Mouse (Mus musculus) spleen, adult 2 months (tissue): ENCODE measurements around the gene Ppfia4. TPM values are rescaled to one million over a fixed set of nuclear protein-coding genes. Genes with fewer than 3 reads are reported as not detected.

Experiments used
- DNase-seq, 2 experiments: peaks; one replicate each; pipeline versions ENCODE4 v3.0.0 to v3.0.0-alpha.2; 2012 to 2021; ENCODE audit warnings: low spot score in 2 of 2, low read depth in 1 of 2
- H3K27ac ChIP-seq: fragments of 200-500 bp; 2 replicates; pipeline ENCODE4 v1.5.1; 2012; ENCODE audit warnings: low read length, inconsistent platforms; ENCODE audit not compliant: insufficient read depth
- H3K27me3 ChIP-seq: fragments of 200-500 bp; 2 replicates; pipeline ENCODE4 v1.6.1; 2012; ENCODE audit warnings: mild to moderate bottlenecking, moderate library complexity, low read length, inconsistent platforms; ENCODE audit not compliant: control insufficient read depth, insufficient read depth
- H3K36me3 ChIP-seq: fragments of 200-500 bp; 2 replicates; pipeline ENCODE4 v1.6.1; 2012; ENCODE audit warnings: mild to moderate bottlenecking, low read length, inconsistent platforms; ENCODE audit not compliant: control insufficient read depth, insufficient read depth
- H3K4me1 ChIP-seq: fragments of 200-500 bp; 2 replicates; pipeline ENCODE4 v1.6.1; 2011; ENCODE audit warnings: inconsistent platforms; ENCODE audit not compliant: control insufficient read depth, insufficient read depth, insufficient read length
- H3K4me3 ChIP-seq: fragments of 200-500 bp; 2 replicates; pipeline ENCODE4 v1.5.1; 2011; ENCODE audit warnings: mild to moderate bottlenecking, inconsistent platforms; ENCODE audit not compliant: insufficient read depth, insufficient read length; ENCODE audit errors: extremely low read depth
- CTCF ChIP-seq: fragments of 200-500 bp; IDR thresholded peaks from 2 replicates; pipeline ENCODE4 v1.5.1; 2011; ENCODE audit warnings: mild to moderate bottlenecking, inconsistent platforms; ENCODE audit not compliant: insufficient read depth, insufficient read length, insufficient replicate concordance; ENCODE audit errors: extremely low read depth
- POLR2A ChIP-seq: fragments of 200-500 bp; IDR thresholded peaks from 2 replicates; pipeline ENCODE4 v1.6.1; 2011; ENCODE audit warnings: low read depth, low read length, inconsistent platforms
- WGBS: fragments of 180-500 bp; shearing (Covaris S2); methylation state at CpG from one replicate; pipeline ENCODE4 v1.1.7; 2018; 5-methylcytosine and 5-hydroxymethylcytosine counted together
- polyA plus RNA-seq: library from polyadenylated mRNA; depleted of rRNA; stranded (reverse); fragments of >200 nt; gene quantifications from 2 replicates; pipeline ENCODE4 v1.2.3, GENCODE M21; 2012

The Ppfia4 gene
- polyA plus RNA-seq, 1 experiment: 20.1 TPM

DNA sequence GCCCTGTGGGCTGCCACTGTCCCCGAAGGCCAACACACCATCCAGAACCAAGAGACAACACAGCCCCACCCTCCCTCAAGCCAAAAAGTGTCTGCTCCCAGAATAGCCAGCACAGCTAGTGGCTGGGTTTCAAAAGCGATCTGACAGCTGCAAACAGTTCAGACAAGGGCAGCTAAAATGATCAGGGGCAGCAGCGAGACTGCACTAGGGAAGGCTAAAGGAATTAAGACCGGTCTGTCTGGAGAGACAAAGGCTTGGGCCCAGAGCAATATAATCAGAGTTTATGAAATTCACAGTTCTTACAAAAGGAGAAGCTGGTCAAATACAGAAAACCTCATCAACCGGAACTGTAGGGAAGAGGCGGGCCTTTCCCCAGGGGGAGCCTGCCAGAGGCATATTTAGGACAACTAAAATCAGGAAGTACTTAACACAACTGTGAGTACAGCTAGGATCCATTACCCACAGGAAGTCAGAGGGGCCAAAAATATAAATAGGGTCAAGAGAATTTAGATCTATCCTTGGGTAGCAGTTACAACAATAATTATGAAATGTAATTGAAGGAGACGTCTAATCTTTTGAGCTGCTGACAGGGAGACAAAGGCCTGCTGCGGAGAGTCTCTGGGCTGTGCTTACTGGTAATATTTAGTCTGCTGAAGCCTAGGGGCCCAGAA, 30.0 kb downstream of the Ppfia4 start:
- H3K36me3 ChIP-seq: no peaks in the 10 kb centered on the region
- peak; percentile 28 to 62 for DNase-seq
- peaks cover 7% of the 10 kb centered on the region for H3K27me3 ChIP-seq
- H3K4me1 ChIP-seq: peaks cover 29% of the 10 kb centered on the region
- 11% methylated on average over 8 of the region's 8 CpGs for WGBS
- 0 out of 2 replicates have a peak overlapping the region, but pooled peaks have one; percentile 6 for H3K4me3 ChIP-seq
- H3K27ac ChIP-seq: peak overlapping the region; percentile 80
- no peak for TF ChIP-seq CTCF
- no peak for TF ChIP-seq POLR2A

DNA sequence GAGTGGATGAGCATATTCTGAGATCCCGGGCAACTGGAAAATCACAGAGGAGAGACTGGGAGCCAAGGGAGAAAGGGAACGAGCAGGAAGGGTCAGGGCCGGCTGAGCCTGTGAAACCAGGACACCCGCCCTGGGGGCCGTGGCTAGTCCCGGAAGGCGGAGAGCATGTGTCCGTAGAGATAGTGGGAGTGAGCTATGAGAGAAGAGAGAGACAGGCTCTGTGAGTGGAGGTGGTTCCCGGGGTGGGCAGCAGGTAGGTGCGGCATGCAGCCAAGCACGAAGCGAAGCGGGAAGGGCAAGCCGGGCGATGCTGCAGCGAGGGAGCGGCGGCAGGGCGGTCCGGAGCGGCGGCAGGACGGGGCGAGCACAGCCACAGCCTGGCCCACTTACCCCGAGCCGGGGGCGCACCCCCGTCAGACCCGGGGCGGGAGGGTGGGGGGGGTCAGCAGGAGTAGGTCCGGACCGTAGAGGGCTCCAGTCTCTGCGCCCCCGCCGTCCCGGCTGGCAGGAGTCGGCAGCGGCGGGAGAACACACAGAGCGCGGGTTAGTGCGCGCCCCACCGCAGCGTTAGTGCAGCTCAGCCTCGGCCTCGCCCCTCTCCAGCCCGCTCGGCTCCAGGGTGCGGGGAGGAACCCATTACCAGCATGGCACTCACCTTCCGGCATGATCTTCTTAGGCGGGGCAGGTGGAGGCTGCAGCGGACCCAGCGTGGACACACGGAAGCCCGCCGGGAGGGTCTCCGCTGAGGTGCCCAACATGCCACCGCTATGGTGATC, 33.9 kb downstream of the Ppfia4 start:
- Histone ChIP-seq H3K36me3 (no peaks in the 10 kb centered on the region), H3K4me3 (peak overlapping the region; percentile 51), H3K27me3 (peaks cover 7% of the 10 kb centered on the region), H3K4me1 (peaks cover 24% of the 10 kb centered on the region), H3K27ac (no peak overlapping the region)
- TF ChIP-seq CTCF: no peak
- no peak for TF ChIP-seq POLR2A
- WGBS: 14% methylated on average over 56 of the region's 59 CpGs
- DNase-seq: no peak

GRCm38 (mm10) chr1:134297265-134297664, 35.5 kb downstream of the Ppfia4 start:
- DNase-seq: no peak

DNA sequence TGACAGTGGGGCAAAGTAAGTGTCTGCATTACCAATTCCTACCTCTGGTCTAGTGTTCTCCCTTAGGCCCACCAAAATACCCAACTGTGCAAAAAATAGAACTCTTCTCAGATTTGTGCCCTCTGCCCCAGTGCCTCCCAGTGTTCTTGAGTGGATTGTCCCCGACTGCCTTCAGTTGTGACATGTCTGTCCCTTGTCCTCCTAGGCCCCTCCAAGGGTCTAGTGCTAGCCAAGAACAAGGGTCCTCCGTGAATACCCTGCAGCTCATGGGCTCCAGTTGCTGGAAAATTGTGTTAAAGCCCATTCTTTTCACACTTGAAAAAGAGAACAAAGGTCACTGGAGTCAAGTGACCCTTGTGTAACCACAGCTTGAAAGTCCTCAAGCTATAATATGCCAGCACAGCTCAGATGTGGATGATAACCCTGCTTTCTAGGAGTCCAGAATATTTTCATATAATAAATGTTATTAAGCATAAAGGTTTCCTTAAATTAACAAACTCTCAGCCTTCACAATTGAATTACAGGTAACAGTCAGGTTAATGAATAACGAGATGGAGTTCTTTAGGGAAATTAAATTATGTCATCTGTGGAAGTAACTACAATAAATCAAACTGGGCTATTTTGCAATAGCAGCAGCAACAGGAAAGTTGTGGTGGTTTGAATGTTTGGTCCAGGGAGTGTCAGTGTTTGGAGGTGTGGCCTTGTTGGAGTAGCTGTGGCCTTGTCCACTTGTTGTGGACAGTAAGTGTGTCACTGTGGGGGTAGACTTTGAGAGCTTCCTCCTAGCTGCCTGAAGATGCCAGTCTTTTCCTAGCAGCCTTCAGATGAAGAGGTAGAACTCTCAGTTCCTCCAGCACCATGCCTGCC, 38.8 kb downstream of the Ppfia4 start:
- Histone ChIP-seq H3K4me1 (peaks cover 3% of the 10 kb centered on the region; the same call in 1 of the 2 replicates), H3K36me3 (no peaks in the 10 kb centered on the region), H3K4me3 (no peak overlapping the region), H3K27ac (no peak overlapping the region), H3K27me3 (peaks cover 5% of the 10 kb centered on the region)
- DNase-seq: no peak
- WGBS: 71% methylated on average over 3 of the region's 3 CpGs
- TF ChIP-seq POLR2A (no peak), CTCF (no peak)

More at GRCm38 (mm10) chr1:134297265-134297664, 35.5 kb downstream of the Ppfia4 start:
- WGBS: 90% methylated on average over 8 of the region's 8 CpGs
- no peaks in the 10 kb centered on the region for H3K36me3 ChIP-seq
- H3K4me3 ChIP-seq: no peak overlapping the region
- H3K27ac ChIP-seq: no peak overlapping the region
- H3K4me1 ChIP-seq: peaks cover 14% of the 10 kb centered on the region
- peaks cover 7% of the 10 kb centered on the region for H3K27me3 ChIP-seq
- TF ChIP-seq CTCF: no peak
- no peak for TF ChIP-seq POLR2A

DNA sequence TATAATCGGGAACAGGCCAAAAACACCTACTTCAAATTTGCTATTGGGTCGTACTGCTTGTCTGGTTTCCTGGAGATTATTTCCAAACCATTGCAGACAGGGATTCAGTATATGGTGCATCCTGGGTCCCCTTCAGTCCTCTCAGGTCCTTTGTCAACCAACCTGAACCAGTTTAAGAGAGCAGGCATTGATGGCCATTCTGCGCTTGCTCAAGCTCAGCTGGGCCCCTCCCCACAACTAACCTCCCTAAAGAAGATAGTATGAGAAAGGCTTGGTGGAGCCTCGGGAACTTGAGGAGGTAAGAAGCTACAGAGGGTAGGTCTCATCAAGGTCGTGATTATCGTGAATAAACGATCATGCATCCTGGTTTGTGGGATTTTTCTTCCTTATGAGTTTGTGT, 39.5 kb downstream of the Ppfia4 start:
- no peaks in the 10 kb centered on the region for H3K36me3 ChIP-seq

DNA sequence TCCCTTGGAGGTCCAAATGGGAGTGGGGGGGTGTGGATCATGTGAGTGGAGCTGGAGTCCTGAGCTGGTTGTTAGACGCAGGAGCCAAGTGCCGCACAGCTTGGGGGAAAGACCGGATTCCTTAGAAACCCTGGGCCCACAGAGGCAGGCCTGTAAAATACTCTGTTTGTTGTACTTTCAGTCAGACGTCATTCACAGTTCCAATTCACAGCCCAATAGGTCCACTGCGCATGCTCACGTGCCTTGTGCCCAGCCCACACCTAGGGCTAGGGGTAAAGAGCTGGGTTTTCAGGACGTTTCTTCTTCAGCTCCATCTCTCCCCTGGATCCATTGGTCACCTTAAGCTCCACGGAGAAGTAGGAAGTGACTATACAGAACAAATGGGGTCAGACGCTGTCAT, 40.1 kb downstream of the Ppfia4 start:
- H3K36me3 ChIP-seq: no peaks in the 10 kb centered on the region
- H3K4me3 ChIP-seq: no peak overlapping the region
- H3K27ac ChIP-seq: no peak overlapping the region
- H3K27me3 ChIP-seq: no peaks in the 10 kb centered on the region
- 82% methylated on average over 9 of the region's 9 CpGs for WGBS
- DNase-seq: no peak
- no peak for TF ChIP-seq CTCF
- TF ChIP-seq POLR2A: no peak
- no peaks in the 10 kb centered on the region for H3K4me1 ChIP-seq

More for the DNA sequence above, 39.5 kb downstream of the Ppfia4 start:
- TF ChIP-seq POLR2A (no peak), CTCF (no peak)
- no peak overlapping the region for H3K27ac ChIP-seq
- DNase-seq: no peak
- H3K4me1 ChIP-seq: no peaks in the 10 kb centered on the region
- no peaks in the 10 kb centered on the region for H3K27me3 ChIP-seq
- WGBS: 88% methylated on average over 7 of the region's 7 CpGs
- no peak overlapping the region for H3K4me3 ChIP-seq
